Mouse (Mus musculus): ENCODE measurements at regions not wholly inside any gene's neighbourhood (a gene's known extent, or its start where the extent isn't known, plus 50 kb on each side); places are given as distances from the start of the nearest gene placed in this dataset.
"Not testable (repeated sequence)": the region's sequence is repeated elsewhere in the genome, so short reads cannot be mapped to it uniquely, and the experiment has no call there.

DNA sequence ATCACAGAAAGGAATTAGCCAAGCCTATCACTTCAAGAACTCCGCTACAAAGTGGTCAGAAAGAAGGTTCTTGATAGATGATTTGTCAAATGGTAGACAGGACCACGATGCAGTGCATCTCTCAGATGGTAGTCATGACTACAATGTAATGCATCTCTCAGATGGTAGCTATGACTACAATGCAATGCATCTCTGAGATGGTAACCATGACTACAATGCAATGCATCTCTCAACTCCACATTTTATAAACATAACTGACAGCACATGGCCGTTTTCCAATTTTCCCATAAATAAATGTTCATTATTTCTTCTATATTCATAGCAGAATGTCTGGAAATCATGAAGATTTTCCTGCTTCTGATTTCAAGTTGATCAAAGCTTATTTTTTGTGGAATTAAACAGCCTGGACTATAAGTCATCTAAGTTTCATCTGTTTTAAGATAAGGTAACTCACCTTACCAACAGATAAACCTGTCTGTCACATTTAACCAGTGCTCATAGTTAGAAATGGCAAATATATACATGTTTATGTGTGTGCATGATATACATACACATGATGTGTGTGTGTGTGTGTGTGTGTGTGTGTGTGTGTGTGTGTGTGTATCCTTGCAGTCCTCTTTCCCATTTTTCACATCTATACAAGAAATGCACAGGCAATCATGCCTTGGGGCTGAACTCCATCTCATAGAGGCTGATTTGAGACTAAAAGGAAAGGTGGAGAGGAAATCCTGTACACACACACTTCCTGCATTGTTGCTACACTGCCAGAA lies 122.4 kb downstream of the Phf3 start:
- DNase-seq, result no peak

DNA sequence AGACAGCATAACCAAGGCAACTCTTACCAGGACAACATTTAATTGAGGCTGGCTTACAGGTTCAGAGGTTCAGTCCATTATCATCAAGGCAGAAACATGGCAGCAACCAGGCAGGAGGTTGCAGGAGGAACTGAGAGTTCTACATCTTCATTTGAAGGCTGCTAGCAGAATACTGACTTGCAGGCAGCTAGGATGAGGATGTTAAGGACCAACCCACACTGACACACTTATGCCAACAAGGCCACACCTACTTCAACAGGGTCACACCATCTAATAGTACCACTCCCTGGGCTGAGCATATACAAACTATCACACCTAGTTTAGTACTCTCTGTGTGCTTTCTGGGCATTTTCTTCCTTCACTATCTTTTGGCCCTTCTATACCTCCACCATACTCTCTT lies 131.8 kb downstream of the Phf3 start:
- DNase-seq, result peak; percentile 53

DNA sequence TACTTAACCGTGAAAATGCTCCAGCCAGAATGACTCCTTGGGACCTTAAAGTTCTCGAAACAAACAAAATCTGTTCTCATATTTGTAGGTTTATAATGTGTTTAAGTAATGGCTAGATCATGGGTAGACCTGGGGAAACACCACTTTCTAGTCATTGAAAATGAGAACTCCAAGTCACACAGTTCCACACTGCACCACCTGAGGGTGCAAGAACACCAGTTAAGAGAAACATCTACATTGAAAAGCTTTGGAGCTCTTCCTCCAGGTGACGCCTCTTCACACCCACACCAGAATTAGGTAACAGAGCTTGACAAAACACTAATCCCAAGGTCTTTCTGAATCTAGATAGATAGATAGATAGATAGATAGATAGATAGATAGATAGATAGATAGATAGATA lies 132.9 kb downstream of the Phf3 start:
- no peak for DNase-seq

DNA sequence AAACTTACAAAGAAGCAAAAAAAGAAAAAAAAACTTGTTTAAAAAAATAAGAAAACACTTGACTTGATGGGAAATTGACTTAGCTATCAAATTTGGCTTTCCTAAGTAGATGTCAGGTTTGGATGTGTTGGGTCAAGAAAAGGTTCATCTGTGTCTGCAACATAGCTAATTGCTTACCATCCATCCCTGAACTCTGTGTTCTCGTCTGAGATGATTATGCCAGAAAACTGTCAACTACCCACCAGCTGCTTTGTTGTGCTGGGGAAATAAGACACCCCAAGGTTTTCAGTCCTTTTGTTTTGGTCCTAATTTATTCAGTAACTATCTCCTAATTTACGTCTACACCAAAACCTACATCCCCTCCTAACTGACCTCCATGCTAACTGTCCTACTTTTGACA lies 152.2 kb downstream of the Phf3 start:
- DNase-seq, result no peak

DNA sequence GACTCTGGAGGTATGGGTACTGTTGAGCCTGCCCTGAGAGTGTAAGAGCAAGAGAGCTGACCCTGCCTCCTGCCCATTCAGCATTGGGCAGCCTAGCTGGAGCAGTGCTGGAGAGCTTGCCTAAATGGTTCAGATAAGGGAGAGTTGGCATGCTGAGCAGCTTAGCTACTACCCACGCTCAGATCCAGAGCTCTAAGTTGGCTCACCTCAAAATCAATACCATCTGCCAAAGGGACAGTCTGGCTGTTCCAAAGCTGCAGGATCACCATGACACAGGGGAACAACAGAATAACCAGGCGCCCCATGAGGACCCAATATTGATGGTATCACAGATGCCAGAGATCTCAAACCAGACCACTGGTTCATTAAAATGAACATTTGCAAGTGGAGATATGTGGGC lies 152.9 kb downstream of the Phf3 start:
- DNase-seq, result no peak

DNA sequence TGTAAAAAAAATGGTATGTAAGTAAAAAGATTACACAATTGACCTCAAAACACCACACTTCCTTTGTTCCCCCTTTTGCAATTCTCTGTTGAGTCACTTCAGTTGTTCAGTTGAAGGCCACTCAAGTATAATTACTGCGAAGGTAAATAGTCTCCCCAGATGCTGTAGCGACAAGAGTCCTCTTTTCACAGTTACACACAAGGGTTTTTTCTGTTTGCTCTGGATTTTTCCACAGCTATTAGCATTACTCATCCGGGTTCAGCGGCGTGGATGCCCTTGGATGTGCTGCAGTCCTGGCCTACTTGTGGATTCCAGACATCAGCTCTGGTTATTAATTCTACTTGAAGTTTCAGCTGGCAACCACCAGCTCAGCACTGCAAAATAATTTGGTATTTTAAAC lies 155.1 kb downstream of the Phf3 start:
- no peak for DNase-seq

DNA sequence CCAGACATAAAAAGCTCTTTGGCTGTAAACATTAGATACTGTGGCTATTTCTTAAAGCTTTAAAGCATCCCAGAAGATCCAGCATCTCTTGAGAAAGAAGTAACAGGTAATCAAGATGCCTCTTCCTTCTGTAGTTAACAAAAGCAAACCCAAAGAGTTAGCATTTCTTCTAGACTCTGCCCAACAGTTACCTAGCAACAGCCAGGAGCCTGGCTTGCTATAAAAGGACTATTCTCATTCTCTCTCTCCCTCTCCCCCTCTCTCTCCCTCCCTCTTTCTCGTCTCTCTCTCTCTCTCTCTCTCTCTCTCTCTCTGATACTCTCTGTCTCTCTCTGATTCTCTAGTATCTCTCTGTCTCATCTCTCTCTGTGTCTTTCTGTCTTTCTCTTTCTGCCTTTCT lies 157.4 kb downstream of the Phf3 start:
- no peak for DNase-seq

DNA sequence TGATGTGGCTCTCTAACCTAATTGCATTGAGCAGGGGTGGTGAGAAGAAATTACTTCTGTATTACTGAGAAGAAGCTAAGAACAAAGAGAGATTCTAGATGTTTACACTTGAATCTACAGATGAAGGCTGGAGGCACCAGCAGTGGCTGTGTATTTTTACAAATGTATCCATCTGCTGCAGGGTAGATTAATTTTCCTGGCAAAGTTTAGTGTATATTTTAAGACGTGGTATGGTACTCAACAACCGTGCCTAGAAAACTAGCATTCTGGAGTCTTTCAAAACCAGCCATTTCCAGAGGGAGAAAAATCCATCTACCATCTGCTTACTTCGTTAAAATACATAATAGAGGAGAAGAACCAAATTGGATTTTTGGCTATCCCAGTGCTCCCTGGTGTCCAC lies 172.6 kb downstream of the Phf3 start:
- DNase-seq, result no peak

DNA sequence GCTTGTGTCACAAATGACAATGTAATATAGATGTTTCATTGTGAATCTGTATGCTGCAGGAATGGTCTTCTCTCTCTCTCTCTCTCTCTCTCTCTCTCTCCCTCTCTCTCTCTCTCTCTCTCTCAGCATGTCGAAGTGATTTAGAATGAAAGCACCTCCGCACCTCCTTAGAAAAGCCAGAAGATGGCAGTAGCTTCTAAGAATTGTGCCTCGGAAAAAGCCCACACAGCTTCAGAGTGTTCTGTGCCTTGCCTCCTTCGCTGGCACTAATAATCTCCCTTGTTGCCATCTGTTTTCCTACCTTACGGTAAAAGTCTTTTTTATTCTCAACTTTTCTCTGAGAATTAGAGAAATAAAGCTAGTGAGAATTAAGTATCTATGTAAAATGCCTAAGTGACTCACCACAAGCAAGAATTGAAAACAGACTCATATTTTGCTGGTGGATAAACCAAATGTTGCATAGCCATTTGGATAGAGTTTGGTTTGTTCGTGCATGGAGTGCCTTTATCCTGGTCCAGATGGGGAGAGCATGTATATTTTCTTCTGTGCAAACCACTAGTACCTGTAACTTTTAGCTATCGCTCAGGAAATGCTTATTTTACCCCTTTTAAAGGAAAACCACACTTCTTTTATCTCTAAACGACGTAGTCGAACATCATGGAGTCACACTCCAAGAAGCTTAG lies 173.2 kb downstream of the Phf3 start:
- DNase-seq, result no peak

DNA sequence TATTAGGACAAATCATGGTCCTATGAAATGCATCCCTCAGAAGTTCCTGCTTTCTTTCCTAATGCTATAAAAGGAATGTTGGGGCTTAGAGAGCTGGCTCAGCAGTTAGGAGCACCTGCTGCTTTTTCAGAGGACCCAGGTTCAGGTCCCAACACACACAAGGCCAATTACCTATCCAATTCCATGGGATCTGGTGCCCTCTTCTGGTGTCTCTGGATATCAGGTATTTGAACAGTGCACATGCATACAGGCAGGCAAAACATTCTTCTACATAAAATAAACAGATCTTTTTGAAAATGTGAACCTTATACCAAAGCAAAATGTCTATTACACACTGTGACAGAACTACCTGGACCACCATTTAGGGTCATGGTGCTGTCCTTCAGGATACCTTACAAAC lies 177.4 kb downstream of the Phf3 start:
- no peak for DNase-seq

DNA sequence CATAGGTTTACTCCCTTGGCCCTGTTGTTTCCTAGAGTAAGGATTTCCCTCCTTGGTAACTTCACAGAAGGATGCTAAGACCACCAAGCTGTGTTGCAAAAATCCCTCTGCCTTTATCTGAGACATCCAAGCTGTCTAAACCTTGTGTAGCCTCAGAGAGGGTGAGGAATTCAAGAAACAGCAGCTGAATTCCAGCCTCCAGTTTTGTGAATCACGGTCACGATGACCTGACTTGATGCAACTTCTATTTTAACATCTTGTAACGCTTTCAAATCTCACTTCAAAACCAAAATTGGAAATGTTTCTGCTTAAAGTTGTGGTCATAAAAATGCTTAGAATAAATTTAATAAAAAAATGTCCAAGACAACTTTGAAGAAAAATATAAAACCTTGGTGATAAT lies 188.4 kb downstream of the Phf3 start:
- DNase-seq, result no peak

DNA sequence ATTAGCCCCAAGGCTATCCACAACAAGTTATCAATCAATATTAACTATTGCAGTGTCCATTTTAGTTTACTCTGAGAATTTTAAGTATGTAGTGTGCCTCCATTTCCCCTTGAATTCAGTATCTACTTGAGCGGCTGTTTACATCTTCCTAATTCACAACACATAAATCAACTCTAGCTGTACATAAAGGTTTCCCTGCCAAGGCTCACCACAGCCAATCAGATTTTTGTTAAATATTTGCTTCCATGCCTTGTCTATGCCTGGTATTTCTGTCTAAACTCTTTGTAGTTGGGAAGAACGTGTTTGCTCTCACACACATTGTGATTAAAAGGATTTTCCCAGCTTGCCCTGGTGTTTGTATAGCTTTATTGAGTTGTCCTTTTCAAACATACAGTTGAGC lies 189.8 kb downstream of the Phf3 start:
- no peak for DNase-seq

DNA sequence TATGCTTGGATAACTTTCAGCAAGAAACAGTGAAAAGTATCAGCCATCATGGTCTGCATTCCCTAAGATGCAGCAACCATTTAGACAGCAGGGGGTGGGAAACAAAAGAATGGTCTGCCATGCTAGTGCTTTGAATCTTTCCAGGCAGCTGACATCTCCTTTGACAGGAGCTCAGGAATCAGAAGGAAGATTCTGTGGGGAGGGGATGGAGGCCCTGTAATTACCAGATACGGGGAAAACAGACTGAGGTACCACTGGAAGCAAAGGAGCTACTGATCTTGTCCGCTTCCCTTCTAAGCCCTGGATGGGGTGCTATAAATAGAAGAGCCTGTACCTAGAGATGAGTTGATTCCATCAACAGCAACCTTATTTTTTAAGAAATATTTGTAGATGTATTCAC lies 233.9 kb downstream of the Phf3 start:
- no peak for DNase-seq

DNA sequence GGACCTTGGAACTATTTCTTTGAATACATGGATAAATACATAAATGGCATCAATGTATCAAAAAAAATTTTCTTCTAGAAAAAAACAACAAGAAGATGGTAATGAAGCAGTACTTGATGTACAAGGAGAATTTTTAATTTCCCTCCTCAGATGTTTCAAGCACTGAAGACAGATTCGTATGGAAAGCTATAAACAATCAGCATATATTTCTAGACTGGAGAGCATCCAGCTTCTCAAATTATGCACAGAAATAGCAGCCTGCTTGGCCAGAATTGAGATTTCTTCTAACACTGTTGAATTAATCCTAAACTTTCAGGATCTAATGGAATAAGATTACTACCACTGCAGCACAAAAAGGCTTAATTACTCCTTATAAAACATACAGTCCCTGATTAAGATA lies 241.0 kb downstream of the Phf3 start:
- DNase-seq, result no peak

DNA sequence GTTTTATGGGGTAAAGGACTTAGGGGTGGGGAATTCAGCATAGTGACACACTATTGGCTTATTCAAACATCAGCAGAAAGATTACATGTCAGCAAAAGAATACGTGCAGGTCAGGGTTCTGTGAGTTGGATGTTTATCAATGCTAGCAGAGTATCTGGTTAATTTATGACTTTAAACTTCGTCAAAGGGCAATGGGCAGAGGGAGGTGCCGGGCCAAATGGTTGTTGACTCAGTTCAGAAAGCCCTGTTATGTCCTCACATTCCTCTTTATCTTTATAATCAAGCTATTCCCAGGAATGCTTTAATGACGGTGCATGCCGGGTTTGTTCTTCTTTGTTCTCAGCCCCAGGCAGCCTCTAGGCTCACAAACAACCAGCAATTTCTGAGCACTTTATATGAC lies 245.9 kb downstream of the Phf3 start:
- DNase-seq, result not testable (repeated sequence)

DNA sequence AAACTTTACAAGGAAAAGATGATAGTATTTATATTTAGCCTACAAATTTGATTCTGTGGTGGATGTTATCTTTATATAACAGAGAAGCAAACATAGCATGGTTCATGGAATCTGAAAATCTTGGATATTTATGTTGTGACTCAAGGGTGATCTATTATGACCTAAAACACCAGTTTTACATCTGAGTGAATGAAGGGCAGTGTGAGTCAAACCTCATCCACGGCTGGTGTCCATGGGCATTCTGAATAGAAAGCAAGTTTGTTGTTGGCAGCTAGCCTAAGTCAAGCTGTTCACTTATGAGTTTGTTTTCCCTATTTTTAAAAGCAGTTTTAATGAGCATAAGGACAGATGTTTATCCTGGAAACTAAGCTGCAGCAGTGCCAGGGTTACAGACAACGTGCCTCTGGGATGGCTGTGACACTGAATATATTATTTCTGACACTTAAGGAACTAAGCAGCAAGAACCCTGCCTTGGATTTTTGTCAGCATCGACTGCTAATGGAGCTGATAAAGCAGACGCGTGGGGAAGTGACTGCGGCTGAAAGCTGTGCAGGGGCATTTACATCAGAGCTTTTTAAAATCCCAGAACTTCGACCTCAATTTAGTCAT lies 278.5 kb downstream of the Phf3 start:
- DNase-seq, result no peak

DNA sequence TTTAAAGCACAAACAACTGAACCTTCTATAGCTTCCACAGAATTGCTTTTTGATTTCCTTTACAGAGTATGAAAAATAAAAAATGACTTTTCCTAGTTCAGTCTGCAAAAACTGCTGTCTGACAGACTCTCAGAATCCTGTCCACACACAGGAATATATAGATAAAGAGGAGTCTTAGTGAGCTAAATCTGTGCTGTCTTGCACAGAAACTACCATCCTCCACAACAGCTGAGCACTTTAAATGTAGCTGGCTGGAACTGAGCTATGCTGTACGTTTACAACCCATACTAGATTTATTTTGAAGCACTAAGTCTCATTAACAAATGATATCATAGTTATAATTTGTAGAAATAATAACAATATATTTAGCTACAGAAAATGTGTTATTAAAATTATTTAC lies 279.7 kb downstream of the Phf3 start:
- DNase-seq, result no peak

DNA sequence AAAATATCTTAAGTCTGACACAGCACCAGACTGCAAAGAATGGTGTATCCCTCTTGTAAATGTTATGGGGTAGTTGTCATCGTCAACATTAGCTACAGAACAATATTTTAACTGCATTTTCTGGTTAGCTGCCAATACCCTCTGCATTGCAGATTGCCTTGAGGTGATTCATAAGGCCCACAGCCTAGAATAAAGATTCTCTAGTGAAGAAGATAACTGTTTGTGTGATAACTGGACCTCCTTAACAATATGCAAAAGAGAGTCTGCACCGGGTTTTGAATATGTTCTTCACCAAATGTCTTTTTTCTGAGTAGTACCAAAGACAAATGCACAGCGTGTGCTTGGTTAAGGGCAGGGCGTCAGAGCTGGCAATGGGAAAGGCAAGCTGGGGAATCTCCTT lies 283.0 kb downstream of the Phf3 start:
- DNase-seq, result no peak

DNA sequence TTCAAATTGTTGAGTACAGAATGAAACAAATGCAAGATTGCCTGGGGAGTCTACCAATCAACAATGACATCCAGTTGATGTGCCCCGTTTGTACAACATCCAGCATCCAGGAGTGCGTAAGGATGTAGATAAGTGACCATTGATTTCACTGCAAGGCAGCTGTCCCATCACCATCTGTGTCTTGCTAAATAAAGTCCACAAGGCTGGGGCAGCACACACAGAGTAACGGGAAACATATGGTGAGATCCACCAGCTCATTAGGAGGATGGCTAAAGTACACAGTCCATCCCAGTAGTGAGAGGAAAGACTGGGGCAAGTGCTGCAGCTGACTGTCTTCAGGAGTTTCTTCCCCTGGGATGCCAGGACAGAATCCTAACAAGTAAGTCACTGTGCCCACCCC lies 284.8 kb downstream of the Phf3 start:
- no peak for DNase-seq

DNA sequence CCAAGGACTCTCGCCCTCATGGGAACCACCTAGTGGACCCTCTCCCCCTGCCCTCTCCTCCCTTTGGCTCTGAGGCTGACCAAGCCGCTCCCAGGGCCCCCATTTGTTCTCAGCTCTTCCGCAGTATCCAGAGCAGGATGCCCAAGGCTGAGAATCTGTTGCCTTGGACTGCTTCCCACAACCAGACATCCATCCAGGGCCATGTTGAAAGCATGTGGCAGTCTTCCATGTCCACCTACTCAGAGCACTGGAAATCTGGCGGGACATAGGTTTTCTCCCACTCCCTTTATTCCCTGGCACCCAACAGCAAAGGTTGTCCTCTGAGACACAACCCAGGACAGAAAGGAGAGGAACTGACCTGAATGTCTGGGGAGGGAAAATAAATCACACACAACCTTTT lies 285.4 kb downstream of the Phf3 start:
- DNase-seq, result no peak

DNA sequence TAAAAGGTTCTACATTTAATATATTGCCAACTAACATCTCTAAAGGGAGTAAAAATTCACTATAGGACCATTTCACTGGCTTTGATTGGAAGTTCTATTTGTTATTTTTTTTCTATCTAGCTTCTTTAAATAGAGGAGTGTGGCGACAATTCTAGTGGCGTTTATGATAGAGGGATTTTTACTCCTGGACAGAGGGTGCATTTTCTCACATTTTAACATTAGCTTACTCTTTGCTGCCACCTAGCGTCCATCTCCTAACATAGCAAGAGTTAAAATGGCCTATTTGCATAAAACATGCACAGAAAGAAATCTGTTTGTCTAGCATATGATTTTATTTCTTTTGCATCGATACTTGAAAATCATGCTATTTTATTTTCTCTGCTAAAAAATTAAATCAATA lies 288.9 kb downstream of the Phf3 start:
- DNase-seq, result no peak

DNA sequence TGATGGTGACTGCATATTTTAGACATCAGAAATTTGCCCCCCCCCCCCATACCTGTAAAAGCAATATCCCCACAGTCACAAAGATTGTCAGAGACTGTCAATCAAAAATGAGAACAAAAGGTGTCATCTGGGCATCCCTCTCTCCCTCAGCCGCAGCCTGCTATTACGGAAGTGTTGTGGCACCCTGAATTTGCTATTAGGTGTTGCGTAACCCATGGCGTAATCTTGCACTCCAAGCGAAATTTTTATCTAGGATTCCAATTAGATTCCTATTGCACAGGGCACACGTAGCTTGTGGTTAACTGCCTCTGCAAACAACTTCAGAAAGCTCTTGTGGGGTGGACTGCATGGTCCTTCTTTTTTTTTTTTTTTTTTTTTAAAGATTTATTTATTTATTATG lies 289.9 kb downstream of the Phf3 start:
- DNase-seq, result no peak

DNA sequence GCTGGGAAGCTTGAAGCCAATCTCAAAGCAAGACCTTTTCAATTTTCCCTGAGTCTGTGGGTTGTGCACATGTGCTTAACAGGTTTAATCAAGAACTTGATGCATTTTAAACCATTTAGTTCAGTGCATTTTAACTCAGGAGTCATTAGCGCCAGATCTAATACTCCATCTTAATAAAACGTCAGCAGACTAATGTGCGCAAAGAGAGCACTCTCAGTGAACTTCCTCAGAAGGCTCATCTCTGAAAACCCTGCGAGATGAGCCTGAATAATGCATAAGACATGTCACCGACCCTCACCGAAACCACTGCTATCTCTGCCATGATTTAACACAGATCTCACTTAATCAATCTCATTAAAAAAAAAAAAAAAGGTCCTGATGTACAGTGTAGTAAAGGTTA lies 309.0 kb downstream of the Phf3 start:
- DNase-seq, result no peak

DNA sequence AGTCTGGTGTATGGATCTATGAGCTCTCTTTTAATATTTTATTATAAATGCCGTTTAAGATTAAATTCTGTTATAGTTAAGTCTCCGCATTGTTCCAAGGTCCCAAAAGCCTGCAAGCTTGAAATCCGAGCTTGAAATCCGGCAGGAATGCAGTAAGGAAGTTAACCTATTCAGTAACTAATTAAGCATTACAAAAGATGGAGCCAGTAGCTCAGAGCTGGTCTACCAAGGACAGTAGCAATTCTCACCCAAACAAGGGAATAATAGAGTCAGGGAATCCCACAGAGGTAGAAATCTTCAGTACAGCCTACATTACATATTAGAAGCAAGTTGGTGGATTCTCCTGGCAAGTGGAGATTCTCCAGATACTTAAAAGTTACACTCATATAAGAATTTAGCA lies 325.0 kb downstream of the Phf3 start:
- DNase-seq, result not testable (repeated sequence)
